Mouse (Mus musculus) neural tube, embryonic 15.5 days (tissue): ENCODE data around the gene Sbk1. TPM values are rescaled to one million over a fixed set of nuclear protein-coding genes. Genes with fewer than 3 reads are reported as not detected.
A peak's percentile ranks its signal among the peaks of the same experiment; 100 is the strongest.

Source experiments
- ATAC-seq: fragments of 200-750 bp; cut with Nextera tagmentation; 2 replicates; pipeline ENCODE4 v1.8.0; 2017; ENCODE audit warnings: mild to moderate bottlenecking, moderate TSS enrichment, moderate library complexity; ENCODE audit not compliant: low FRiP score
- H3K27ac ChIP-seq: fragments of 300-500 bp; sonication (generic); replicated peaks from 2 replicates; pipeline ENCODE4 v1.5.1; 2015; ENCODE audit warnings: mild to moderate bottlenecking, inconsistent platforms
- H3K27me3 ChIP-seq: fragments of 300-500 bp; sonication (generic); replicated peaks from 2 replicates; pipeline ENCODE4 v1.6.1; 2015; ENCODE audit warnings: inconsistent platforms
- H3K36me3 ChIP-seq: fragments of 300-500 bp; sonication (generic); 2 replicates; pipeline ENCODE4 v1.6.1; 2015; ENCODE audit warnings: inconsistent platforms
- H3K4me1 ChIP-seq: fragments of 300-500 bp; sonication (generic); 2 replicates; pipeline ENCODE4 v1.6.1; 2015; ENCODE audit warnings: inconsistent platforms
- H3K4me2 ChIP-seq: fragments of 300-500 bp; sonication (generic); 2 replicates; pipeline ENCODE4 v1.6.1; 2015; ENCODE audit warnings: inconsistent platforms, mild to moderate bottlenecking, moderate library complexity
- H3K4me3 ChIP-seq: fragments of 300-500 bp; sonication (generic); replicated peaks from 2 replicates; pipeline ENCODE4 v1.5.1; 2015; ENCODE audit warnings: mild to moderate bottlenecking, inconsistent platforms
- H3K9ac ChIP-seq: fragments of 300-500 bp; sonication (generic); replicated peaks from 2 replicates; pipeline ENCODE4 v1.6.1; 2015; ENCODE audit warnings: mild to moderate bottlenecking, inconsistent platforms
- H3K9me3 ChIP-seq: fragments of 300-500 bp; sonication (generic); replicated peaks from 2 replicates; pipeline ENCODE4 v1.6.1; 2016; ENCODE audit warnings: inconsistent platforms
- WGBS: fragments of 180-500 bp; shearing (Covaris S2); methylation state at CpG from one replicate; pipeline ENCODE4 v1.1.7; 2015; ENCODE audit warnings: mixed read lengths; 5-methylcytosine and 5-hydroxymethylcytosine counted together
- polyA plus RNA-seq: library from polyadenylated mRNA; unstranded; fragments of >200 nt; fragmentation: Nextera tagmentation; extraction: Ambion mirVana; gene quantifications from 2 replicates; pipeline ENCODE4 v1.2.1, GENCODE M21; 2015

The Sbk1 gene
- polyA plus RNA-seq: 143 and 182 TPM in 2 replicates

- peak within 1 kb of the TSS; percentile 90 for H3K4me2 ChIP-seq
These were observed at the start of gene Sbk1 for GRCm38 (mm10) chr7:126271712-126272683. TSS of gene Sbk1 (plus strand) at chr7:126272619.

GRCm38 (mm10) chr7:126222753-126223152 is 49.7 kb upstream of the Sbk1 start:
- H3K36me3 ChIP-seq: no peaks in the 10 kb centered on the region
- H3K27ac ChIP-seq: no peak overlapping the region
- H3K9me3 ChIP-seq: no peaks in the 10 kb centered on the region
- no peak overlapping the region for H3K4me2 ChIP-seq
- ATAC-seq: no peak
- WGBS: 56% methylated on average over 3 of the region's 3 CpGs
- no peaks in the 10 kb centered on the region for H3K4me1 ChIP-seq
- H3K27me3 ChIP-seq: no peaks in the 10 kb centered on the region
- no peak overlapping the region for H3K4me3 ChIP-seq
- no peak overlapping the region for H3K9ac ChIP-seq

More at GRCm38 (mm10) chr7:126271712-126272683, at the start of gene Sbk1:
- Histone ChIP-seq H3K36me3 (peaks cover 7% of the 10 kb centered on the region; the same call in 1 of the 2 replicates), H3K27ac (peak within 1 kb of the TSS; percentile 96), H3K9ac (peak within 1 kb of the TSS; percentile 99), H3K4me1 (peaks cover 50% of the 10 kb centered on the region), H3K4me3 (peak within 1 kb of the TSS; percentile 95), H3K27me3 (0 out of 2 replicates have a peak, but pooled peaks cover 2% of the 10 kb centered on the region), H3K9me3 (no peaks in the 10 kb centered on the region)
- peak; percentile 89 for ATAC-seq
- WGBS: under 1% methylated on average over 85 of the region's 85 CpGs

- Histone ChIP-seq H3K4me1 (no peaks in the 10 kb centered on the region), H3K36me3 (no peaks in the 10 kb centered on the region), H3K27me3 (no peaks in the 10 kb centered on the region), H3K4me3 (no peak overlapping the region), H3K4me2 (no peak overlapping the region), H3K27ac (no peak overlapping the region), H3K9ac (no peak overlapping the region), H3K9me3 (no peaks in the 10 kb centered on the region)
- 32% methylated on average over 5 of the region's 5 CpGs for WGBS
- no peak for ATAC-seq
These were observed 46.3 kb upstream of the Sbk1 start for GRCm38 (mm10) chr7:126226136-126226535.

- no peak overlapping the region for H3K9ac ChIP-seq
- no peaks in the 10 kb centered on the region for H3K4me1 ChIP-seq
- ATAC-seq: no peak
- no peak overlapping the region for H3K4me2 ChIP-seq
- no peaks in the 10 kb centered on the region for H3K9me3 ChIP-seq
- H3K27me3 ChIP-seq: no peaks in the 10 kb centered on the region
- H3K4me3 ChIP-seq: no peak overlapping the region
- WGBS: 72% methylated on average over 8 of the region's 8 CpGs
- no peaks in the 10 kb centered on the region for H3K36me3 ChIP-seq
- H3K27ac ChIP-seq: no peak overlapping the region
These were observed 41.9 kb upstream of the Sbk1 start for GRCm38 (mm10) chr7:126230357-126231148.

GRCm38 (mm10) chr7:126232345-126233071 is 39.9 kb upstream of the Sbk1 start:
- no peak for ATAC-seq
- WGBS: 88% methylated on average over 8 of the region's 8 CpGs
- Histone ChIP-seq H3K36me3 (no peaks in the 10 kb centered on the region), H3K9me3 (no peaks in the 10 kb centered on the region), H3K27ac (no peak overlapping the region), H3K4me1 (no peaks in the 10 kb centered on the region), H3K4me2 (no peak overlapping the region), H3K9ac (no peak overlapping the region), H3K4me3 (no peak overlapping the region), H3K27me3 (no peaks in the 10 kb centered on the region)

- no peak for ATAC-seq
- WGBS: 95% methylated on average over 3 of the region's 3 CpGs
- Histone ChIP-seq H3K27me3 (no peaks in the 10 kb centered on the region), H3K27ac (no peak overlapping the region), H3K4me1 (no peaks in the 10 kb centered on the region), H3K9me3 (no peaks in the 10 kb centered on the region), H3K36me3 (no peaks in the 10 kb centered on the region), H3K9ac (no peak overlapping the region), H3K4me3 (no peak overlapping the region), H3K4me2 (no peak overlapping the region)
These were observed 37.8 kb upstream of the Sbk1 start for GRCm38 (mm10) chr7:126234611-126235010.

- 67% methylated on average over 11 of the region's 11 CpGs for WGBS
- H3K27me3 ChIP-seq: no peaks in the 10 kb centered on the region
- no peak overlapping the region for H3K27ac ChIP-seq
- no peaks in the 10 kb centered on the region for H3K9me3 ChIP-seq
- H3K36me3 ChIP-seq: no peaks in the 10 kb centered on the region
- no peak for ATAC-seq
- no peak overlapping the region for H3K9ac ChIP-seq
- H3K4me3 ChIP-seq: no peak overlapping the region
- no peak overlapping the region for H3K4me2 ChIP-seq
- no peaks in the 10 kb centered on the region for H3K4me1 ChIP-seq
These were observed 36.2 kb upstream of the Sbk1 start for GRCm38 (mm10) chr7:126236083-126236793.

GRCm38 (mm10) chr7:126236794-126237192 is 35.6 kb upstream of the Sbk1 start:
- WGBS: 79% methylated on average over 5 of the region's 5 CpGs
- H3K9me3 ChIP-seq: no peaks in the 10 kb centered on the region
- no peak overlapping the region for H3K27ac ChIP-seq
- no peak for ATAC-seq
- H3K4me3 ChIP-seq: no peak overlapping the region
- H3K4me1 ChIP-seq: no peaks in the 10 kb centered on the region
- no peaks in the 10 kb centered on the region for H3K36me3 ChIP-seq
- H3K9ac ChIP-seq: no peak overlapping the region
- no peak overlapping the region for H3K4me2 ChIP-seq
- H3K27me3 ChIP-seq: no peaks in the 10 kb centered on the region

- H3K4me3 ChIP-seq: no peak overlapping the region
- H3K4me2 ChIP-seq: no peak overlapping the region
- no peaks in the 10 kb centered on the region for H3K36me3 ChIP-seq
- WGBS: 84% methylated on average over 14 of the region's 14 CpGs
- no peaks in the 10 kb centered on the region for H3K4me1 ChIP-seq
- no peaks in the 10 kb centered on the region for H3K9me3 ChIP-seq
- ATAC-seq: no peak
- no peaks in the 10 kb centered on the region for H3K27me3 ChIP-seq
- no peak overlapping the region for H3K27ac ChIP-seq
- H3K9ac ChIP-seq: no peak overlapping the region
These were observed 31.5 kb upstream of the Sbk1 start for GRCm38 (mm10) chr7:126240814-126241360.

- no peak overlapping the region for H3K4me3 ChIP-seq
- H3K4me1 ChIP-seq: peaks cover 8% of the 10 kb centered on the region
- WGBS: 75% methylated on average over 6 of the region's 6 CpGs
- no peaks in the 10 kb centered on the region for H3K36me3 ChIP-seq
- H3K27ac ChIP-seq: no peak overlapping the region
- no peak overlapping the region for H3K4me2 ChIP-seq
- ATAC-seq: no peak
- H3K27me3 ChIP-seq: no peaks in the 10 kb centered on the region
- H3K9me3 ChIP-seq: no peaks in the 10 kb centered on the region
- no peak overlapping the region for H3K9ac ChIP-seq
These were observed 28.2 kb upstream of the Sbk1 start for GRCm38 (mm10) chr7:126244168-126244750.
